Mouse (Mus musculus) hindbrain, embryonic 11.5 days (tissue): Measurements from ENCODE around the gene Gm6169. TPM values are rescaled to one million over a fixed set of nuclear protein-coding genes. Genes with fewer than 3 reads are reported as not detected.
A peak's percentile ranks its signal among the peaks of the same experiment; 100 is the strongest.
"Not testable (repeated sequence)": the region's sequence is repeated elsewhere in the genome, so short reads cannot be mapped to it uniquely, and the experiment has no call there.

Experiments used
- ATAC-seq: fragments of 200-750 bp; cut with Nextera tagmentation; 2 replicates; pipeline ENCODE4 v1.8.0; 2017; ENCODE audit warnings: mild to moderate bottlenecking, moderate TSS enrichment, moderate library complexity; ENCODE audit not compliant: low FRiP score
- DNase-seq: peaks from one replicate; pipeline ENCODE4 v3.0.0-alpha.2; 2015; ENCODE audit warnings: low spot score
- H3K27ac ChIP-seq: fragments of 300-500 bp; sonication (generic); 2 replicates; pipeline ENCODE4 v1.5.1; 2014; ENCODE audit warnings: mild to moderate bottlenecking, low read depth, low read length
- H3K27me3 ChIP-seq: fragments of 300-500 bp; sonication (generic); 2 replicates; pipeline ENCODE4 v1.6.1; 2014; ENCODE audit warnings: mild to moderate bottlenecking, low read length, moderate library complexity, mixed read lengths; ENCODE audit not compliant: control insufficient read depth, insufficient read depth
- H3K36me3 ChIP-seq: fragments of 300-500 bp; sonication (generic); 2 replicates; pipeline ENCODE4 v1.6.1; 2014; ENCODE audit warnings: mild to moderate bottlenecking, low read length, moderate library complexity, mixed read lengths; ENCODE audit not compliant: control insufficient read depth, insufficient read depth
- H3K4me1 ChIP-seq: fragments of 300-500 bp; sonication (generic); replicated peaks from 2 replicates; pipeline ENCODE4 v1.6.1; 2014; ENCODE audit warnings: low read length, mixed read lengths; ENCODE audit not compliant: control insufficient read depth, insufficient read depth
- H3K4me2 ChIP-seq: fragments of 300-500 bp; sonication (generic); replicated peaks from 2 replicates; pipeline ENCODE4 v1.6.1; 2014; ENCODE audit warnings: mild to moderate bottlenecking, low read depth, low read length
- H3K4me3 ChIP-seq: fragments of 300-500 bp; sonication (generic); 2 replicates; pipeline ENCODE4 v1.5.1; 2014; ENCODE audit warnings: low read depth, low read length
- H3K9ac ChIP-seq: fragments of 300-500 bp; sonication (generic); 2 replicates; pipeline ENCODE4 v1.6.1; 2014; ENCODE audit warnings: low read depth, low read length
- H3K9me3 ChIP-seq: fragments of 300-500 bp; sonication (generic); 2 replicates; pipeline ENCODE4 v1.6.1; 2016; ENCODE audit warnings: low read length; ENCODE audit not compliant: control insufficient read depth
- WGBS: fragments of 180-500 bp; shearing (Covaris S2); extraction: QIAGEN DNeasy Blood & Tissue Kit; methylation state at CpG from one replicate; pipeline ENCODE4 v1.1.7; 2014; 5-methylcytosine and 5-hydroxymethylcytosine counted together
- polyA plus RNA-seq: library from polyadenylated mRNA; unstranded; fragments of >200 nt; fragmentation: Nextera tagmentation; extraction: Ambion mirVana; gene quantifications from 2 replicates; pipeline ENCODE4 v1.2.1, GENCODE M21; 2014

Gene Gm6169
- polyA plus RNA-seq, 1 experiment from 2014 or later: 1.6 TPM

GRCm38 (mm10) chr13:97064844-97065621 is 34.0 kb downstream of the Gm6169 start:
- not testable (repeated sequence) for H3K4me1 ChIP-seq, H3K4me2 ChIP-seq, DNase-seq, H3K9ac ChIP-seq, H3K4me3 ChIP-seq, H3K27me3 ChIP-seq, H3K9me3 ChIP-seq, H3K36me3 ChIP-seq, H3K27ac ChIP-seq
- 43% methylated on average over 18 of the region's 18 CpGs for WGBS
- 0 out of 2 replicates have a peak, but pooled peaks have one; percentile 7 for ATAC-seq

GRCm38 (mm10) chr13:97064413-97064812 is 34.6 kb downstream of the Gm6169 start:
- Histone ChIP-seq H3K27ac (no peak overlapping the region), H3K4me2 (no peak overlapping the region), H3K4me1 (no peaks in the 10 kb centered on the region; the same call in 1 of the 2 replicates), H3K27me3 (peaks cover 2% of the 10 kb centered on the region; the same call in 1 of the 2 replicates), H3K36me3 (no peaks in the 10 kb centered on the region), H3K9ac (no peak overlapping the region), H3K9me3 (no peaks in the 10 kb centered on the region), H3K4me3 (no peak overlapping the region)
- 61% methylated on average over 3 of the region's 3 CpGs for WGBS
- ATAC-seq (peak; percentile 27; the same call in 1 of the 2 replicates), DNase-seq (no peak)

- ATAC-seq (no peak), DNase-seq (no peak)
- peaks cover 2% of the 10 kb centered on the region; the same call in 1 of the 2 replicates for H3K27me3 ChIP-seq
- no peaks in the 10 kb centered on the region for H3K9me3 ChIP-seq
- H3K4me3 ChIP-seq: no peak overlapping the region
- H3K9ac ChIP-seq: no peak overlapping the region
- H3K4me2 ChIP-seq: no peak overlapping the region
- no peaks in the 10 kb centered on the region; the same call in 1 of the 2 replicates for H3K4me1 ChIP-seq
- WGBS: 97% methylated on average over 2 of the region's 2 CpGs
- H3K27ac ChIP-seq: no peak overlapping the region
- H3K36me3 ChIP-seq: no peaks in the 10 kb centered on the region
Measured at GRCm38 (mm10) chr13:97063431-97063830, 35.6 kb downstream of the Gm6169 start.

GRCm38 (mm10) chr13:97062151-97062550 is 36.9 kb downstream of the Gm6169 start:
- Histone ChIP-seq H3K27ac (no peak overlapping the region), H3K36me3 (no peaks in the 10 kb centered on the region), H3K4me1 (no peaks in the 10 kb centered on the region; the same call in 1 of the 2 replicates), H3K4me3 (no peak overlapping the region), H3K9me3 (no peaks in the 10 kb centered on the region), H3K9ac (no peak overlapping the region), H3K4me2 (no peak overlapping the region), H3K27me3 (no peaks in the 10 kb centered on the region)
- no peak for DNase-seq
- no peak for ATAC-seq
- WGBS: 90% methylated on average over 3 of the region's 3 CpGs

- Histone ChIP-seq H3K27me3 (no peaks in the 10 kb centered on the region), H3K4me2 (no peak overlapping the region), H3K4me3 (no peak overlapping the region), H3K27ac (no peak overlapping the region), H3K36me3 (no peaks in the 10 kb centered on the region), H3K9ac (no peak overlapping the region), H3K4me1 (no peaks in the 10 kb centered on the region), H3K9me3 (no peaks in the 10 kb centered on the region)
- 76% methylated on average over 2 of the region's 8 CpGs for WGBS
- DNase-seq: no peak
- ATAC-seq: no peak
Measured at GRCm38 (mm10) chr13:97060331-97060730, 38.7 kb downstream of the Gm6169 start.

- no peak overlapping the region for H3K9ac ChIP-seq
- 93% methylated on average over 6 of the region's 6 CpGs for WGBS
- no peaks in the 10 kb centered on the region for H3K4me1 ChIP-seq
- no peak overlapping the region for H3K4me3 ChIP-seq
- no peak overlapping the region for H3K27ac ChIP-seq
- DNase-seq: no peak
- no peaks in the 10 kb centered on the region for H3K9me3 ChIP-seq
- no peaks in the 10 kb centered on the region for H3K36me3 ChIP-seq
- H3K27me3 ChIP-seq: no peaks in the 10 kb centered on the region
- H3K4me2 ChIP-seq: no peak overlapping the region
- ATAC-seq: no peak
Measured at GRCm38 (mm10) chr13:97059746-97060145, 39.3 kb downstream of the Gm6169 start.

- no peak overlapping the region for H3K4me3 ChIP-seq
- no peaks in the 10 kb centered on the region for H3K27me3 ChIP-seq
- no peaks in the 10 kb centered on the region for H3K4me1 ChIP-seq
- no peaks in the 10 kb centered on the region for H3K36me3 ChIP-seq
- no peaks in the 10 kb centered on the region for H3K9me3 ChIP-seq
- no peak overlapping the region for H3K27ac ChIP-seq
- no peak overlapping the region for H3K9ac ChIP-seq
- no peak overlapping the region for H3K4me2 ChIP-seq
- no peak for DNase-seq
- ATAC-seq: no peak
- 46% methylated on average over 4 of the region's 4 CpGs for WGBS
Measured at GRCm38 (mm10) chr13:97057817-97058216, 41.2 kb downstream of the Gm6169 start.

- no peak overlapping the region for H3K4me3 ChIP-seq
- 82% methylated on average over 8 of the region's 8 CpGs for WGBS
- no peak overlapping the region for H3K9ac ChIP-seq
- H3K4me1 ChIP-seq: no peaks in the 10 kb centered on the region
- no peaks in the 10 kb centered on the region for H3K27me3 ChIP-seq
- no peak overlapping the region for H3K4me2 ChIP-seq
- no peaks in the 10 kb centered on the region for H3K9me3 ChIP-seq
- H3K36me3 ChIP-seq: no peaks in the 10 kb centered on the region
- DNase-seq (no peak), ATAC-seq (no peak)
- no peak overlapping the region for H3K27ac ChIP-seq
Measured at GRCm38 (mm10) chr13:97053844-97054243, 45.2 kb downstream of the Gm6169 start.

GRCm38 (mm10) chr13:97052667-97053066 is 46.4 kb downstream of the Gm6169 start:
- no peak overlapping the region for H3K4me2 ChIP-seq
- H3K27me3 ChIP-seq: no peaks in the 10 kb centered on the region
- ATAC-seq: peak; percentile 40; the same call in 1 of the 2 replicates
- H3K27ac ChIP-seq: no peak overlapping the region
- no peaks in the 10 kb centered on the region for H3K4me1 ChIP-seq
- H3K4me3 ChIP-seq: no peak overlapping the region
- H3K9ac ChIP-seq: no peak overlapping the region
- 20% methylated on average over 11 of the region's 11 CpGs for WGBS
- no peaks in the 10 kb centered on the region for H3K36me3 ChIP-seq
- DNase-seq: peak; percentile 90
- no peaks in the 10 kb centered on the region for H3K9me3 ChIP-seq
